Mouse (Mus musculus): ENCODE data around the gene Adam23.

DNA sequence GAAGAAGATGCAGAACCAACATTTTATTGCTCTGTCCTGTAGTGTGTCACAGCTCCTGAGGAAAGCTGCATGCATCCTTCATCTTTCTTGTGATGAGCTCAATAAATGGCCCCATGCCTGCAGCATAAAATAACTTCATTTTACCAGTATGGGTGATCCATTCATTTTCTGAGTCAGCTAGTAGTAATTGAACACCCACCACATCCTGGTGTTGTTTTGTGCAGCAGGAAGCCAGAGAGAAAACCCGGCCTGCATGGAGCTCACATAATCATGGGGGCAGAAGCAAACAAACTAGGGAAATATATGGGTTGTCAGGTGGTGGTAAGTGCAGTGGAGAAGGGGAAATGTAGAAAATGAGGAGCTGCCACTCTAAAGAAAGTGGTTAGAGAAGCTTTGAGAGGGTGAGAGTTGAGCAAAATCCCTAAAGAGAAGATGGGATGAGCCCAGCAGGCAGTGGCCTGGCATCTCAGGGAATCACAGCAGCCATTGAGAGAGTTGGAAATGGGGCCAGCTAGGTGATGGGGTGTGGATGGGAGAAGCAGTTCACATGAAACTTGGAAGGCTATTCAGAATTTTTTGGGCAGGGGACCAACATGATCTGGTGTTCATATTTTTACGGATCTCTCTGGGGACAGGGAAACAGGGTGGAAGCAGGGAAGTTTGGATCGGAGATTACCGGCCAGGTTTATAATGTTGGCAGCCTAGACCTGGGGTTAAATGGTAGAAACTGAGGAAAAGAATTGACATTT is 116.3 kb downstream of the Adam23 start:
- no peak for TF ChIP-seq POLR2A (IDR thresholded peaks at IDR 0.05; ENCODE audit: borderline replicate concordance, extremely low read depth, insufficient read depth, insufficient read length, poor library complexity, severe bottlenecking)
- TF ChIP-seq CTCF (IDR thresholded peaks at IDR 0.05; ENCODE audit: borderline replicate concordance, extremely low read depth, insufficient read depth, insufficient read length) = no peak

Measured in brain, embryonic 14.5 days (tissue).